Mouse (Mus musculus): ENCODE measurements around the gene Fntb. TPM values are rescaled to one million over a fixed set of nuclear protein-coding genes. Genes with fewer than 3 reads are reported as not detected.
A peak's percentile ranks its signal among the peaks of the same experiment; 100 is the strongest.

Fntb gene
- 23.8 TPM for polyA plus RNA-seq (2012; fragmentation: generic; extraction: Trizol)

DNA sequence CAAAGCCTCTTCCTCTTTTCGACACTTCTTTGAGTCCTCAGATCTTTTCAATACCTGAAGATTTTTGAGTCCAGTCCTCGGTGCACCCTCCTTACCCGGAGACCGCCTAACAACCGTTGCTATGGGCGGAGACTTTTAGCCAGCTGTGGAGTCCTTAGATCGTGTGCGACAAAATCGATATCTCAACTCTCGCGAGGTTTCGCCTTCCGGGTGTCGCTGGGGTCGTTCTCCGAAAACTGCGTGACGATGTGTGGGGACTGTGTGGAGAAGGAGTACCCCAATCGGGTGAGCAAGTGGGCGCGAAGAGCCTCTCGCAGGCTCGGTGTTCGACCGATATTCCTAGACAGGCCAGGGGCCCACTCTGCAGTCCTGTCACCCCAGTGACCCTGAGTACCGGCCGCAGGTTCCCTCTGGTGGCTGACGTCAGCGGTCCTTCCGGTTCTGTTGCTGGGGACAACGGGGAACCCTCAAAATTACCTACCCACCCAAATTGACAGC lies at the start of gene Fntb, which contains the start of gene Churc1:
Fntb (plus strand) TSS at position 236 of the 498 bp plus-strand sequence.
Churc1 (plus strand) TSS at position 185 of the 498 bp plus-strand sequence.
- H3K4me3 ChIP-seq = peak within 1 kb of the TSS; percentile 49
- H3K36me3 ChIP-seq (ENCODE audit: control insufficient read depth, insufficient read depth) = no peaks in the 10 kb centered on the region
- peak within 1 kb of the TSS; percentile 20 for H3ac ChIP-seq (ENCODE audit: control insufficient read depth, insufficient read length)
- no peaks in the 10 kb centered on the region for H3K27me3 ChIP-seq (ENCODE audit: control insufficient read depth, insufficient read depth, insufficient read length)
- H3K79me2 ChIP-seq (ENCODE audit: control insufficient read depth, insufficient read depth) = peaks cover 4% of the 10 kb centered on the region
- TF ChIP-seq SRF (IDR thresholded peaks at IDR 0.05; ENCODE audit: control insufficient read depth, insufficient read length, low read depth) = no peak
- peak; percentile 59 for TF ChIP-seq POLR2A (IDR thresholded peaks at IDR 0.05; ENCODE audit: insufficient read length, low read depth)
- H3K4me2 ChIP-seq (ENCODE audit: low read depth) = peak within 1 kb of the TSS; percentile 71

DNA sequence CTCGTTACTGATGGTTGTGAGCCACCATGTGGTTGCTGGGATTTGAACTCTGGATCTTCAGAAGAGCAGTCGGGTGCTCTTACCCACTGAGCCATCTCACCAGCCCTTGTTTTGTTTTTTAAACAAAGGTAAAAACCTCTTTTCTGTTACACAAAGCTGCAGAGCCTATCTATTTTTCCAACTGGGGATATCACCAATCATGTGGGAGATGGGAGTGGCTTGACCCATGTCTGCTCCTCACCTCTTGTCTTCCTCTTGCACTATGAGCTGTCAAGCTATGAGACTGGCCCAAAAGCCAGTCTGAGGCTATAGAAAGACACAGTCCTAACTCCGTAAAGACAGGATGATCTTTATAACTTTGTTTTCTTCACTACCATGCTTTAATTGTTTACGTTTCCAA lies 47.0 kb upstream of the Fntb start:
- Histone ChIP-seq H3K27me3 (ENCODE audit: control insufficient read depth, insufficient read depth, insufficient read length) (peaks cover 5% of the 10 kb centered on the region), H3K79me2 (ENCODE audit: control insufficient read depth, insufficient read depth) (no peaks in the 10 kb centered on the region), H3K36me3 (ENCODE audit: control insufficient read depth, insufficient read depth) (no peaks in the 10 kb centered on the region), H3K4me2 (ENCODE audit: low read depth) (no peak overlapping the region), H3K4me3 (no peak overlapping the region), H3ac (ENCODE audit: control insufficient read depth, insufficient read length) (no peak overlapping the region)
- TF ChIP-seq CEBPB (IDR thresholded peaks at IDR 0.05; ENCODE audit: insufficient read depth, poor library complexity, severe bottlenecking) (no peak), MAX (IDR thresholded peaks at IDR 0.05; ENCODE audit: low read depth) (no peak), TCF12 (IDR thresholded peaks at IDR 0.05; ENCODE audit: insufficient read depth, poor library complexity, severe bottlenecking) (no peak), E2F4 (IDR thresholded peaks at IDR 0.05; ENCODE audit: insufficient read depth) (no peak), REST (IDR thresholded peaks at IDR 0.05; ENCODE audit: insufficient read depth, insufficient read length) (no peak), USF1 (IDR thresholded peaks at IDR 0.05; ENCODE audit: low read depth) (no peak), POLR2A (IDR thresholded peaks at IDR 0.05; ENCODE audit: insufficient read length, low read depth) (no peak), MYOD1 (IDR thresholded peaks at IDR 0.05; ENCODE audit: control insufficient read depth in 1 of 3, insufficient read length in 2 of 3, low read depth in 2 of 3) (no peak), TCF3 (IDR thresholded peaks at IDR 0.05; ENCODE audit: insufficient read length, low read depth) (no peak)

DNA sequence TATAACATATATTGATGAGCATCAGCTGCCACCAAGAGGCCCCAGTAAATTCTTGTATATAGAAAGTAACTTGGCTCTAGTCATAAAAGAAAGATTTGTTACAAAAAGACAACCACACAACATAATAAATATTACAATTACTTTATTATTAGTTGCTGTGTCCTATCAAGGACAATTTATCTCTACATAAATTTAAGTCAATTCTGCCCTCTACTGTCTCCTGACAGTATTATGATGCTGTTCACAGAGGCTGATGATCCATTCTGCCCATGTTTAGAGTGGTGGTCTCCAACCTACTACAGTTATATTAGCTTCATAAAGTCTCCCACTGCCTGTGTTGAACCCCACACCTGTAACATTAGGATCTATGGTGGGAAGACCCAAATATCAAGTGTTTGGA lies 44.8 kb upstream of the Fntb start:
- Histone ChIP-seq H3K4me3 (no peak overlapping the region), H3K79me2 (ENCODE audit: control insufficient read depth, insufficient read depth) (no peaks in the 10 kb centered on the region), H3ac (ENCODE audit: control insufficient read depth, insufficient read length) (no peak overlapping the region), H3K4me2 (ENCODE audit: low read depth) (no peak overlapping the region), H3K27me3 (ENCODE audit: control insufficient read depth, insufficient read depth, insufficient read length) (no peaks in the 10 kb centered on the region), H3K36me3 (ENCODE audit: control insufficient read depth, insufficient read depth) (no peaks in the 10 kb centered on the region)
- no peak for TF ChIP-seq REST (IDR thresholded peaks at IDR 0.05; ENCODE audit: insufficient read depth, insufficient read length)
- no peak for TF ChIP-seq TCF12 (IDR thresholded peaks at IDR 0.05; ENCODE audit: insufficient read depth, poor library complexity, severe bottlenecking)
- TF ChIP-seq MYOD1 (IDR thresholded peaks at IDR 0.05; ENCODE audit: control insufficient read depth in 1 of 3, insufficient read length in 2 of 3, low read depth in 2 of 3) = no peak
- TF ChIP-seq USF1 (IDR thresholded peaks at IDR 0.05; ENCODE audit: low read depth) = no peak
- TF ChIP-seq POLR2AphosphoS2 (IDR thresholded peaks at IDR 0.05; ENCODE audit: insufficient read length, low read depth) = no peak
- no peak for TF ChIP-seq CEBPB (IDR thresholded peaks at IDR 0.05; ENCODE audit: insufficient read depth, poor library complexity, severe bottlenecking)
- TF ChIP-seq E2F4 (IDR thresholded peaks at IDR 0.05; ENCODE audit: insufficient read depth) = no peak
- TF ChIP-seq MYOG (IDR thresholded peaks at IDR 0.05; ENCODE audit: control insufficient read depth in 1 of 3, insufficient read depth in 1 of 3, insufficient read length in 2 of 3, low read depth in 2 of 3) = no peak
- no peak for TF ChIP-seq TCF3 (IDR thresholded peaks at IDR 0.05; ENCODE audit: insufficient read length, low read depth)

DNA sequence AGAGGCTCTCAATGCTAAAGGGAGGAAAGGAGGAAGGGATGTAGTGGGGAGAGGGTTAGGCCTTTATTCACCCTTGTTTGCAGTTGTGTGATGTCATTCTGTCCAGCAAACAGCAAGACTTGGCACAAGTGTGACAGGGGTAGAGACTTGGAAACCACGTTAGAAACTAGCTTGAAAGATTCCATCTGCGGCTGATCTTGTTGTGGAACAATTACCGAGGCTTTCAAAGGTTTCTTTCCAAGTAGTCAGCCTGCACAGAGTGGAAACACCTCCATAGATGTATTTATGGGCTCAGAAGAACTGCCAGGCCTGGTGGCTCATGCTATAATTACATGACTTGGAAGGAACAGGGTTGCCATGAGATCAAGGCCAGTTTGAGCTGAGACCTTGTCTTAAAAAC lies 43.4 kb upstream of the Fntb start:
- Histone ChIP-seq H3K36me3 (ENCODE audit: control insufficient read depth, insufficient read depth) (no peaks in the 10 kb centered on the region), H3ac (ENCODE audit: control insufficient read depth, insufficient read length) (no peak overlapping the region), H3K4me3 (no peak overlapping the region), H3K4me2 (ENCODE audit: low read depth) (no peak overlapping the region), H3K79me2 (ENCODE audit: control insufficient read depth, insufficient read depth) (no peaks in the 10 kb centered on the region), H3K27me3 (ENCODE audit: control insufficient read depth, insufficient read depth, insufficient read length) (no peaks in the 10 kb centered on the region)
- TF ChIP-seq CEBPB (IDR thresholded peaks at IDR 0.05; ENCODE audit: insufficient read depth, poor library complexity, severe bottlenecking) (no peak), REST (IDR thresholded peaks at IDR 0.05; ENCODE audit: insufficient read depth, insufficient read length) (no peak), SRF (IDR thresholded peaks at IDR 0.05; ENCODE audit: control insufficient read depth, insufficient read length, low read depth) (no peak), MYOD1 (IDR thresholded peaks at IDR 0.05; ENCODE audit: control insufficient read depth in 1 of 3, insufficient read length in 2 of 3, low read depth in 2 of 3) (no peak), TCF12 (IDR thresholded peaks at IDR 0.05; ENCODE audit: insufficient read depth, poor library complexity, severe bottlenecking) (no peak), E2F4 (IDR thresholded peaks at IDR 0.05; ENCODE audit: insufficient read depth) (no peak), TCF3 (IDR thresholded peaks at IDR 0.05; ENCODE audit: insufficient read length, low read depth) (no peak), POLR2AphosphoS2 (IDR thresholded peaks at IDR 0.05; ENCODE audit: insufficient read length, low read depth) (no peak), MYOG (IDR thresholded peaks at IDR 0.05; ENCODE audit: control insufficient read depth in 1 of 3, insufficient read depth in 1 of 3, insufficient read length in 2 of 3, low read depth in 2 of 3) (no peak), POLR2A (IDR thresholded peaks at IDR 0.05; ENCODE audit: insufficient read length, low read depth) (no peak), USF1 (IDR thresholded peaks at IDR 0.05; ENCODE audit: low read depth) (no peak), MAX (IDR thresholded peaks at IDR 0.05; ENCODE audit: low read depth) (no peak)

DNA sequence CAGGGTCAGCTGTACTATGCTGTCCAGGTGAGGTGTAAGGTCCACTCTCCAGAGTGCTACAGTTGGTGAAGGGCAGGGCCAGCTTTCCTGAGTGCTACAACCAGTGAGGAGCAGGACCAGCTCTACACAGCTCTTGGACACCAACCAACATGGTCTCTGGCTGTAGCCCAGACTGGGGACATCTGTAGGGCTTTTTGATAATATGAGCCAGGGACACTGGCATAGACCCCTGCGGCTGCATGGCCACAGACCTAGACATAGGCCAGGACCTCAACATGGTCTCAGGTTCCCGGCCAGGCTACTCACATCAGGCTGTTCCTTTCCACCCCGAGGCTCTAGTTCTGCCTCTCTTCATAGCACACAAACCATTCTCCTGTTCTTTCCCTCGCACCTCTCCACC lies 37.4 kb upstream of the Fntb start:
- Histone ChIP-seq H3K79me2 (ENCODE audit: control insufficient read depth, insufficient read depth) (no peaks in the 10 kb centered on the region), H3K4me3 (no peak overlapping the region), H3K4me2 (ENCODE audit: low read depth) (no peak overlapping the region), H3ac (ENCODE audit: control insufficient read depth, insufficient read length) (no peak overlapping the region), H3K36me3 (ENCODE audit: control insufficient read depth, insufficient read depth) (no peaks in the 10 kb centered on the region), H3K27me3 (ENCODE audit: control insufficient read depth, insufficient read depth, insufficient read length) (peaks cover 4% of the 10 kb centered on the region)
- TF ChIP-seq MYOD1 (IDR thresholded peaks at IDR 0.05; ENCODE audit: control insufficient read depth in 1 of 3, insufficient read length in 2 of 3, low read depth in 2 of 3) = no peak
- TF ChIP-seq CEBPB (IDR thresholded peaks at IDR 0.05; ENCODE audit: insufficient read depth, poor library complexity, severe bottlenecking) = no peak
- no peak for TF ChIP-seq TCF12 (IDR thresholded peaks at IDR 0.05; ENCODE audit: insufficient read depth, poor library complexity, severe bottlenecking)
- TF ChIP-seq MYOG (IDR thresholded peaks at IDR 0.05; ENCODE audit: control insufficient read depth in 1 of 3, insufficient read depth in 1 of 3, insufficient read length in 2 of 3, low read depth in 2 of 3) = no peak
- TF ChIP-seq TCF3 (IDR thresholded peaks at IDR 0.05; ENCODE audit: insufficient read length, low read depth) = no peak
- no peak for TF ChIP-seq POLR2A (IDR thresholded peaks at IDR 0.05; ENCODE audit: insufficient read length, low read depth)

Measured in myocyte (in vitro differentiated cells).